In genomic region chr9:77628676-77629075, GRCm38 (mm10) we compare ENCODE assay signal across 24 mouse cellular contexts. TPM values are rescaled to one million over a fixed set of nuclear protein-coding genes. Genes with fewer than 3 reads are reported as not detected.
A peak's percentile ranks its signal among the peaks of the same experiment; 100 is the strongest.
DNase-seq lines count a peak whose midpoint lies in the region; ATAC-seq and TF ChIP-seq lines count a peak whose summit lies in the region.
"Had no signal": no experiment of that assay in that cellular context is flagged by ENCODE, and none has a peak within 500 bp of the region (broad histone marks: within the 10 kb centered on the region; RNA-seq: fewer than 3 reads in every experiment).

No protein-coding gene starts in this region.

- H3K27me3 ChIP-seq in heart, embryonic 13.5 days (replicated peaks): no peaks in the 10 kb centered on the region
- H3K27me3 ChIP-seq: forebrain, embryonic 12.5 days; limb, embryonic 12.5 days; liver, embryonic 13.5 days; midbrain, embryonic 15.5 days had no signal

- H3K36me3 ChIP-seq in heart, embryonic 13.5 days: no peaks in the 10 kb centered on the region
- H3K36me3 ChIP-seq: forebrain, embryonic 12.5 days; G1E; limb, embryonic 12.5 days; liver, embryonic 13.5 days; midbrain, embryonic 15.5 days had no signal

- H3K4me3 ChIP-seq in gastrocnemius, adult 2 months: 0 out of 2 replicates have a peak overlapping the region, but pooled peaks have one; percentile 23
- H3K4me3 ChIP-seq in heart, embryonic 13.5 days: no peak overlapping the region
- H3K4me3 ChIP-seq: forebrain, embryonic 12.5 days; limb, embryonic 12.5 days; liver, embryonic 13.5 days; midbrain, embryonic 15.5 days; myocyte had no signal

- peaks cover 33% of the 10 kb centered on the region for H3K4me1 ChIP-seq in heart, embryonic 13.5 days
- H3K4me1 ChIP-seq: forebrain, embryonic 12.5 days; limb, embryonic 12.5 days; liver, embryonic 13.5 days; midbrain, embryonic 15.5 days had no signal

- WGBS in heart, embryonic 13.5 days: 43% methylated on average over 10 of the region's 10 CpGs

- no peaks in the 10 kb centered on the region for H3K9me3 ChIP-seq in heart, embryonic 13.5 days
- H3K9me3 ChIP-seq: forebrain, embryonic 12.5 days; G1E; limb, embryonic 12.5 days; liver, embryonic 13.5 days; midbrain, embryonic 15.5 days had no signal

- H3K4me2 ChIP-seq in heart, embryonic 13.5 days: peak overlapping the region; percentile 30; the same call in 1 of the 2 replicates
- H3K4me2 ChIP-seq: forebrain, embryonic 12.5 days; hindbrain, embryonic 14.5 days; limb, embryonic 12.5 days; liver, embryonic 13.5 days; lung, embryonic 14.5 days; midbrain, embryonic 15.5 days had no signal

- intact Hi-C loops in gastrocnemius, adult 2 months (cut with DNase I): no loop called here

- H3K9ac ChIP-seq in heart, embryonic 13.5 days: no peak overlapping the region
- H3K9ac ChIP-seq: forebrain, embryonic 12.5 days; hindbrain, embryonic 14.5 days; limb, embryonic 12.5 days; liver, embryonic 13.5 days; lung, embryonic 14.5 days; midbrain, embryonic 15.5 days had no signal

- DNase-seq in gastrocnemius, adult 2 months: peak; percentile 84
- DNase-seq in gastrocnemius, postnatal 4 days (ENCODE audit: low spot score in 2 of 2): no peak
- peak; percentile 26 for DNase-seq in retina, postnatal 1 day
- no peak for DNase-seq in retina, embryonic 14.5 days (ENCODE audit: low spot score)
- DNase-seq in skeletal muscle tissue, adult 2 months (ENCODE audit: low read depth, low spot score): peak; percentile 84
- DNase-seq in layer of hippocampus, postnatal 25 days (ENCODE audit: extremely low spot score in 1 of 2, low spot score in 1 of 2): no peak
- DNase-seq: adrenal gland, postnatal 25 days; cerebellum, adult 18-20 months; kidney, postnatal 10 days; layer of hippocampus, adult 9-11 months; liver, embryonic 13.5 days; lung, embryonic 14.5 days; lung, postnatal 36 days; right cerebral cortex, postnatal 14 days had no signal

- H3K27ac ChIP-seq in gastrocnemius, adult 2 months: peak overlapping the region; percentile 93
- H3K27ac ChIP-seq in heart, embryonic 13.5 days (replicated peaks): peak overlapping the region; percentile 76
- H3K27ac ChIP-seq: forebrain, embryonic 12.5 days; hindbrain, embryonic 14.5 days; limb, embryonic 12.5 days; liver, embryonic 13.5 days; midbrain, embryonic 15.5 days had no signal

- TF ChIP-seq CTCF in gastrocnemius, adult 2 months (IDR thresholded peaks at IDR 0.05): no peak

- ATAC-seq in heart, embryonic 13.5 days (ENCODE audit: extremely low read depth, insufficient number of reproducible peaks, low FRiP score, low TSS enrichment): no peak
- no peak for ATAC-seq in CD4-positive, CD25-positive, alpha-beta regulatory T cell, adult 4 months
- ATAC-seq: midbrain, embryonic 15.5 days had no signal

RNA-seq across cellular contexts. Expression of gene Klhl31, which starts 7.6 kb away (rescaled TPM):
- 100 to 1,000 TPM; 491 to 601 TPM for total RNA-seq in gastrocnemius, adult 2 months (2021)
- 100 to 1,000 TPM; 203 to 249 TPM for total RNA-seq in gastrocnemius, postnatal 4 days (2021)
- 46.2 and 49.9 TPM in 2 replicates for polyA plus RNA-seq in heart, embryonic 13.5 days (2015; fragmentation: Nextera tagmentation; extraction: Ambion mirVana)
- under 1 TPM in 1 of 2 experiments, not detected in 1; 0.05 TPM for total RNA-seq in layer of hippocampus, postnatal 25 days (2021)
- not detected for polyA plus RNA-seq in CD4-positive, CD25-positive, alpha-beta regulatory T cell, adult 4 months (2017; shearing (Covaris generic))
- total RNA-seq: granulocyte monocyte progenitor cell, adult 5-6 weeks; megakaryocyte-erythroid progenitor cell, adult 5-6 weeks had no signal
- polyA plus RNA-seq: G1E had no signal

Comparison
In these comparisons a context has a peak if more than half of its experiments do, and no peak if none do; other contexts are left out.
1. DNase-seq: peak in gastrocnemius, adult 2 months (single experiment), retina, postnatal 1 day (single experiment) and skeletal muscle tissue, adult 2 months (single experiment); none in gastrocnemius, postnatal 4 days (0 of 2), retina, embryonic 14.5 days (single experiment) and layer of hippocampus, postnatal 25 days (0 of 2).
2. RNA of gene Klhl31, which starts 7.6 kb away (total RNA-seq): 491 to 601 TPM in gastrocnemius, adult 2 months and 203 to 249 TPM in gastrocnemius, postnatal 4 days; 0.05 TPM in layer of hippocampus, postnatal 25 days; every median in the first group is over 100 times any median in the second.